Mouse (Mus musculus) heart, embryonic 14.5 days (tissue): ENCODE measurements around the gene Kif9. TPM values are rescaled to one million over a fixed set of nuclear protein-coding genes. Genes with fewer than 3 reads are reported as not detected.

Experiments
- ATAC-seq: fragments of 200-750 bp; cut with Nextera tagmentation; 2 replicates; pipeline ENCODE4 v1.8.0; 2017; ENCODE audit warnings: low read depth, moderate TSS enrichment; ENCODE audit not compliant: insufficient number of reproducible peaks, insufficient read depth, low FRiP score
- H3K27ac ChIP-seq, 2 experiments: fragments of 200-500 bp in 1 of 2; fragments of 300-500 bp in 1 of 2; sonication (generic) in 1 of 2; replicated peaks in 1 of 2; 2 replicates each; pipeline ENCODE4 v1.5.1; 2012 to 2014; ENCODE audit warnings: low read depth in 2 of 2, low read length in 2 of 2, control low read depth in 1 of 2, mild to moderate bottlenecking in 1 of 2, mixed read lengths in 1 of 2; ENCODE audit not compliant: control insufficient read depth in 1 of 2, insufficient read depth in 1 of 2
- H3K27me3 ChIP-seq: fragments of 300-500 bp; sonication (generic); 2 replicates; pipeline ENCODE4 v1.6.1; 2014; ENCODE audit warnings: mild to moderate bottlenecking, low read length, control low read depth; ENCODE audit not compliant: control insufficient read depth, insufficient read depth
- H3K36me3 ChIP-seq: fragments of 300-500 bp; sonication (generic); 2 replicates; pipeline ENCODE4 v1.6.1; 2014; ENCODE audit warnings: mild to moderate bottlenecking, control low read depth, low read length, mixed read lengths; ENCODE audit not compliant: control insufficient read depth, insufficient read depth
- H3K4me1 ChIP-seq, 2 experiments: fragments of 200-500 bp in 1 of 2; fragments of 300-500 bp in 1 of 2; sonication (generic) in 1 of 2; 2 replicates each; pipeline ENCODE4 v1.6.1; 2012 to 2014; ENCODE audit warnings: low read length in 2 of 2, control low read depth in 1 of 2, mixed read lengths in 1 of 2; ENCODE audit not compliant: control insufficient read depth in 2 of 2, insufficient read depth in 2 of 2
- H3K4me2 ChIP-seq: fragments of 300-500 bp; sonication (generic); 2 replicates; pipeline ENCODE4 v1.6.1; 2014; ENCODE audit warnings: mild to moderate bottlenecking, low read length
- H3K4me3 ChIP-seq, 2 experiments: fragments of 200-500 bp in 1 of 2; fragments of 300-500 bp in 1 of 2; sonication (generic) in 1 of 2; 2 replicates each; pipeline ENCODE4 v1.5.1; 2012 to 2014; ENCODE audit warnings: low read length in 2 of 2, mild to moderate bottlenecking in 2 of 2, control low read depth in 1 of 2, low read depth in 1 of 2, moderate library complexity in 1 of 2; ENCODE audit not compliant: control insufficient read depth in 1 of 2, insufficient read depth in 1 of 2
- H3K9ac ChIP-seq: fragments of 300-500 bp; sonication (generic); 2 replicates; pipeline ENCODE4 v1.6.1; 2014; ENCODE audit warnings: mild to moderate bottlenecking, low read length
- H3K9me3 ChIP-seq: fragments of 300-500 bp; sonication (generic); 2 replicates; pipeline ENCODE4 v1.6.1; 2016; ENCODE audit warnings: low read length, control low read depth; ENCODE audit not compliant: control insufficient read depth
- WGBS: fragments of 180-500 bp; shearing (Covaris S2); extraction: QIAGEN DNeasy Blood & Tissue Kit; methylation state at CpG from one replicate; pipeline ENCODE4 v1.1.7; 2014; 5-methylcytosine and 5-hydroxymethylcytosine counted together
- polyA plus RNA-seq: library from polyadenylated mRNA; unstranded; fragments of >200 nt; fragmentation: Nextera tagmentation; extraction: Ambion mirVana; gene quantifications from 2 replicates; pipeline ENCODE4 v1.2.1, GENCODE M21; 2014

Kif9 gene
- polyA plus RNA-seq, 1 experiment from 2014 or later = 0.65 TPM

DNA sequence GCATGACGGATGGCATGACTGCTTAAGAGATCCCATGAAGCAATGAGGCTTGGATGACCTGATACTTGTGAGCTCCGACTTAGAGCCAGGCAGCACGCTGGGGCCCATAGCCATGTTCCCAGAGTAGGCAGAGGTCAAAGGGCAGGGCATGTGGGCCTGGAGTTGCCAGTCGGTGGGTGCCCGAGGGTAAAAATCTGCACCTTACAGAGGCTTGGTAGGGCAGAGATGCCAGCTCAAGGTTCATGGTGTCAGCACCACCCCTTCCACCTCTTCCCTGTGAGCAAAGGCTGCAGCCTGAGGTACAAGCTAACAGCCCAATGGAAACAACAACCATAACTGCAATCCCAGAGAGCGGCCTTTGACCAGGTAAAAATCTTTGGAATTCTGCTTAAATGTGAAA, 11.4 kb upstream of the Kif9 start:
- 86% methylated on average over 6 of the region's 6 CpGs for WGBS
- H3K4me2 ChIP-seq = no peak overlapping the region
- no peaks in the 10 kb centered on the region for H3K27me3 ChIP-seq
- H3K27ac ChIP-seq = no peak overlapping the region
- no peak overlapping the region for H3K9ac ChIP-seq
- no peak for ATAC-seq
- H3K9me3 ChIP-seq = no peaks in the 10 kb centered on the region
- no peak overlapping the region for H3K4me3 ChIP-seq
- no peaks in the 10 kb centered on the region for H3K4me1 ChIP-seq
- H3K36me3 ChIP-seq = no peaks in the 10 kb centered on the region

DNA sequence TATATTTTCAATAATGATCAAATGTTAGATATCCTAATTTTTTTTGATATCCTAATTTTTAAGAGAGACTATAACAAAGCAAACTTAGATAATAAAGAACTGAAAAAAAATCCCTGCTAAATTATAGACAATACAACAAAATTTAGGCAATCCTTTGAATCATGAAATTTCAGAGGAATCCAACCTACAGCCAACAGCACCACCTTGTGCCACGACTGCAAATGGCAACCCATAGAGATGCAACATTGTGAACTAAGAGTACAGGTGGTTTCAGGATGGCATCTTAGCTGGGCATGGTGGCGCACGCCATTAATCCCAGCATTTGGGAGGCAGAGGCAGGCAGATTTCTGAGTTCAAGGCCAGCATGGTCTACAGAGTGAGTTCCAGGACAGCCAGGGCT, 10.6 kb upstream of the Kif9 start:
- H3K36me3 ChIP-seq = no peaks in the 10 kb centered on the region
- no peaks in the 10 kb centered on the region for H3K27me3 ChIP-seq
- no peak for ATAC-seq
- no peak overlapping the region for H3K4me3 ChIP-seq
- no peak overlapping the region for H3K27ac ChIP-seq
- whole genome bisulfite sequencing = 84% methylated on average over 3 of the region's 3 CpGs
- H3K4me1 ChIP-seq = no peaks in the 10 kb centered on the region
- H3K9ac ChIP-seq = no peak overlapping the region
- no peaks in the 10 kb centered on the region for H3K9me3 ChIP-seq
- H3K4me2 ChIP-seq = no peak overlapping the region

DNA sequence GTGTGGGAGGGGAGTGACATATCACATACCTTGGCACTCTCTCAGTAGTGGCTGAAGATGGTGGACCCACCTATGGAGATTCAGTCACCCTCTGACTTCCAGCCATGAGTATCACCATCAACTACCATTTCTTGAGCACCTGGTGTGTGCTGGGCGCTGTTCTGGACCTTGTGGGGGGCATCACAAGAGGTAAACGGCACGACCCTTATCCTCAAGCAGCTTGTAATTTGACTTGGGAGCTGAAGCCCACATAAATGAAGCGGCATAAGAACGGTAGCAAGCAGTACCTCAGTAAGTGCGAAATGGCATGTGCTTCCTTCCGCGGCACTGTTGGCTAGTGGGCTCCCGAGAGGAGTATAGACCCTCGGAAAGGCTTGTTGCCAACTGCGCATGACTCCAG, 1.2 kb downstream of the Kif9 start:
- WGBS = 49% methylated on average over 11 of the region's 11 CpGs
- Histone ChIP-seq H3K4me2 (no peak overlapping the region), H3K27ac (no peak overlapping the region), H3K36me3 (peaks cover 5% of the 10 kb centered on the region; the same call in 1 of the 2 replicates), H3K27me3 (peaks cover 4% of the 10 kb centered on the region; the same call in 1 of the 2 replicates), H3K4me3 (no peak overlapping the region), H3K9me3 (no peaks in the 10 kb centered on the region), H3K4me1 (peaks cover 5 to 12% of the 10 kb centered on the region in 2 experiments), H3K9ac (no peak overlapping the region)
- no peak for ATAC-seq

DNA sequence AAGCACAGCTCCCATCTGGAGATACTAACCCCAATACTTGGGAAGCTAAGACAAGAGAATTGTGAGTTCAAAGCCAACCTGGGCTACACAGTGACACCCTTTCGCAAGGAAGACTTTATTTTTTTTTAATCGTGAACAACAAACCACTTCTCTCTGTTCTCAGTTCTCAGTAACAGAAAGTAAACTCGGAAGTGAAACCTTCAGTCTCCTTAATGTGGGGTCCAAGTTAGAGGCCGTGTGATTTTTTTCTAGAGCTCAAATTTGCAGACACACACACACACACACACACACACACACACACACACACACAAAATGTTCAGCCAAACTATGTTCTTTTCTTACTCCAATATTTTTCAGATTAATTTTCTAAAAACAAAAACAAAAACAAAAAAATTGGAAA, 1.9 kb downstream of the Kif9 start:
- no peak for ATAC-seq
- no peak overlapping the region for H3K9ac ChIP-seq
- H3K4me3 ChIP-seq = no peak overlapping the region
- no peaks in the 10 kb centered on the region for H3K36me3 ChIP-seq
- H3K27ac ChIP-seq = no peak overlapping the region
- peaks cover 4% of the 10 kb centered on the region; the same call in 1 of the 2 replicates for H3K27me3 ChIP-seq
- H3K4me1 ChIP-seq = peaks cover 5 to 12% of the 10 kb centered on the region in 2 experiments
- no peaks in the 10 kb centered on the region for H3K9me3 ChIP-seq
- 71% methylated on average over 4 of the region's 4 CpGs for WGBS
- H3K4me2 ChIP-seq = no peak overlapping the region

DNA sequence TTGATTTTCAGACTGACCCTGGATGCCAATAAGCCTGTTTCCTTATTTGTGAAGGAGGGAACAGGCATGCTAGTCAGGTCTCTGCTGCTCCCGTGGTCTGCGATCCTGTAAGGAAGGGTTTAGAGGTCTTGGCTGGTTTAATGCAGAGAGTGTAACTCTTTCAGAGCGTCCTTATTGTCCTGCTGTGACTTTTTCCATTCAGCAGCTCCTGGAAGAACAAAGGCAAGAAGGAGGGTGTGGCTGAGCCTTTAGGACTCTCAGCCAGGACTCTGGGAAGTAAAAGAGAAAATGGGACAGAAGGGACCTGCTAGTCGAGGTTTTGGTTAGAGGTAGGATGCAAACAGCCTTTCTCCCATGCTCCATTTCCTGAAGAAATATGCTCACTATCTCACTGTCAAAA, 12.1 kb downstream of the Kif9 start:
- 51% methylated on average over 4 of the region's 4 CpGs for WGBS
- Histone ChIP-seq H3K4me2 (no peak overlapping the region), H3K36me3 (no peaks in the 10 kb centered on the region), H3K27ac (no peak overlapping the region), H3K9me3 (peaks cover 10% of the 10 kb centered on the region), H3K27me3 (no peaks in the 10 kb centered on the region), H3K9ac (no peak overlapping the region), H3K4me3 (no peak overlapping the region), H3K4me1 (no peaks in the 10 kb centered on the region)
- no peak for ATAC-seq

DNA sequence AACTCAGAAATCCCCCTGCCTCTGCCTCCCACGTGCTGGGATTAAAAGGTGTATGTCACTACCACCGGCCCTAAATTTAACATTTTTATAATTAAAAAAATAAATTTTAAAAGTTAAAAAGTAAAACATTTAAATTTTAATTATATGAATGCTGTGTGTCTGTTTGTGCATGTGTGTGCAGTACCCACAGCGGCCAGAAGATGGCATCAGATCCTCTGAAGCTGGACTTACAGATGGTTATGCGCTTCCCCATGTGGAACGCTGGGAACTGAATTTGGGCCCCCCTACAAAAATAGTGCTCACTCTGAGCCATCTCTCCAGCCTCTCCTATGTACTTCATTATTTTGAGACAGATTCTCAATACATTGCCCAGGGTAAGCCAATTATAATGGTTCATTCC, 14.2 kb downstream of the Kif9 start:
- Histone ChIP-seq H3K9me3 (peaks cover 10% of the 10 kb centered on the region), H3K4me2 (no peak overlapping the region), H3K27ac (no peak overlapping the region), H3K27me3 (no peaks in the 10 kb centered on the region), H3K9ac (no peak overlapping the region), H3K4me3 (no peak overlapping the region), H3K36me3 (no peaks in the 10 kb centered on the region), H3K4me1 (no peaks in the 10 kb centered on the region)
- 57% methylated on average over 5 of the region's 5 CpGs for WGBS
- no peak for ATAC-seq

DNA sequence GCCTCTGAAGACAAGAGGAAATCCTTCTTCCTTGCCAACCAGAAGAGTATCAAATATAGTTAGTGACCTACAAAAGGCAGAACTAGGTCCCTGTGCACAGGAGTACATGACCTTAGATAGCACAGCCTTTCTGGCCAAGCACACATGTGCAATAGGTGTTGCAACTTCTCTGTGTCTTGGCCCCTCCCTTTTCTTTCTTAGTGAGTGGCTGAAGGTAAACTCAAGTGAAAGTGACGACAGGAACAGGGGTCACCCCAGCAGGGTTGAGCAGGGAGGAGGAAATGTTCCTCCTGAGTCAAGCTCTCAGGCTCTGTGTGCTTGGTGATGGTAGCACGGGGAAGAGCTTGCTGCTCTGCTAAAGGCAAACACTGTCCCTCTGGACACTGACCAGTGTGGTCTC, 49.0 kb downstream of the Kif9 start:
- H3K4me2 ChIP-seq = no peak overlapping the region
- H3K4me3 ChIP-seq = no peak overlapping the region
- H3K27ac ChIP-seq = no peak overlapping the region
- ATAC-seq = no peak
- no peaks in the 10 kb centered on the region for H3K9me3 ChIP-seq
- H3K4me1 ChIP-seq = no peaks in the 10 kb centered on the region; a peak in 1 of 4 replicates
- H3K27me3 ChIP-seq = no peaks in the 10 kb centered on the region
- 30% methylated on average over 2 of the region's 2 CpGs for WGBS
- no peak overlapping the region for H3K9ac ChIP-seq
- H3K36me3 ChIP-seq = no peaks in the 10 kb centered on the region

DNA sequence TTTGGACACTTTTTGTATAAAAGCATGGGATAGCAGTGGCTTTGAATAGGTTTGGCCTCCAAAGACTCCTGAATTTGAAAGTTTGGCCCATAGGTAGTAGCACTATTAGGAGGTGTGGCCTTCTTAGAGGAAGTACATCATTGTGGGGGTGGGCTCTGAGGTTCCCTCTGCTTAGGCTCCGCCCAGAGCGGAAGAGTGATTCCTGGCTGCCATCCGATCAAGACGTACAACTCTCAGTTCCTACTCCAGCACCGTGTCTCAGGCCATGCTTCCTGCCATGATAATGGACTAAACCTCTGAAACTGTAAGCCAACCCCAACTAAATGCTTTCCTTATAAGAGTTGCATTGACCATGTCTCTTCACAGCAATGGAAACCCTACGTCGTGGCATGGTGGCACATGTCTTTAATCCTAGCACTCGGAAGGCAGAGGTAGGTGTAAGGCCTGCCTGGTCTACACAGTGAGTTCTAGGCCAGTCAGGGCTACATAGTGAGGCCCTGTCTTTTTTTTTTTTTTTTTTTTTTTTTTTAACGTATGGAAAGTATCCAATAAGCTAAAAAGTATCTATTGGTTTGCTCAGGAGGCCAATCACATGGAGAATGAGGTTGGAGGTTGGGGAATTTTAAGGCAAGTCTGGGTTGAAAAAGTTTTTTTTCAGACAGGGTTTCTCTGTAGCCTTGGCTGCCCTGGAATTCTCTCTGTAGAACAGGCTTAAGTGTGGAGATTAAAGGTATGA, 52.4 kb downstream of the Kif9 start:
- Histone ChIP-seq H3K9ac (no peak overlapping the region), H3K36me3 (no peaks in the 10 kb centered on the region), H3K9me3 (no peaks in the 10 kb centered on the region), H3K4me2 (no peak overlapping the region), H3K27ac (no peak overlapping the region), H3K27me3 (no peaks in the 10 kb centered on the region), H3K4me1 (peaks cover 4 to 12% of the 10 kb centered on the region in 2 experiments; a peak in 3 of 4 replicates), H3K4me3 (no peak overlapping the region)
- 47% methylated on average over 9 of the region's 9 CpGs for WGBS
- no peak for ATAC-seq
